Mouse (Mus musculus) right cerebral cortex, adult 18-20 months (tissue): ENCODE results near the gene Ptprr.
A peak's percentile ranks its signal among the peaks of the same experiment; 100 is the strongest.

Source experiments
- DNase-seq: peaks from one replicate; pipeline ENCODE4 v3.0.0; 2022; ENCODE audit warnings: mixed read lengths

Ptprr gene

GRCm38 (mm10) chr10:116270646-116271469 lies 252.8 kb downstream of the Ptprr start:
- no peak for DNase-seq

- no peak for DNase-seq
These were observed 253.5 kb downstream of the Ptprr start for GRCm38 (mm10) chr10:116271470-116271915.

- no peak for DNase-seq
These were observed 254.1 kb downstream of the Ptprr start for GRCm38 (mm10) chr10:116272156-116272555.

- no peak for DNase-seq
These were observed 257.3 kb downstream of the Ptprr start, which contains the start of gene Ptprb for GRCm38 (mm10) chr10:116275280-116275679. Ptprb (plus strand) TSS chr10:116275523.

- DNase-seq, result no peak
These were observed 268.8 kb downstream of the Ptprr start for GRCm38 (mm10) chr10:116286697-116287344.

- DNase-seq, result no peak
These were observed 270.1 kb downstream of the Ptprr start for GRCm38 (mm10) chr10:116288130-116288529.

GRCm38 (mm10) chr10:116290483-116290882 lies 272.5 kb downstream of the Ptprr start:
- no peak for DNase-seq

- peak; percentile 79 for DNase-seq
These were observed 273.2 kb downstream of the Ptprr start for GRCm38 (mm10) chr10:116291153-116291755.

- no peak for DNase-seq
These were observed 278.4 kb downstream of the Ptprr start for GRCm38 (mm10) chr10:116296439-116296838.

GRCm38 (mm10) chr10:116297854-116298253 lies 279.8 kb downstream of the Ptprr start:
- DNase-seq, result no peak

- no peak for DNase-seq
These were observed 282.8 kb downstream of the Ptprr start for GRCm38 (mm10) chr10:116300824-116301223.

- no peak for DNase-seq
These were observed 283.2 kb downstream of the Ptprr start for GRCm38 (mm10) chr10:116301258-116301657.

GRCm38 (mm10) chr10:116304355-116304754 lies 286.3 kb downstream of the Ptprr start:
- DNase-seq, result no peak

GRCm38 (mm10) chr10:116309460-116309859 lies 291.4 kb downstream of the Ptprr start:
- no peak for DNase-seq

- DNase-seq, result no peak
These were observed 292.6 kb downstream of the Ptprr start for GRCm38 (mm10) chr10:116310516-116311210.

GRCm38 (mm10) chr10:116319246-116319645 lies 301.2 kb downstream of the Ptprr start:
- peak; percentile 76 for DNase-seq
